Mouse (Mus musculus): Measurements from ENCODE around the gene Ccdc88a.
"Not testable (repeated sequence)": the region's sequence is repeated elsewhere in the genome, so short reads cannot be mapped to it uniquely, and the experiment has no call there.

The Ccdc88a gene

GRCm38 (mm10) chr11:29474676-29475075, 101.2 kb downstream of the Ccdc88a start:
- no peak for DNase-seq

GRCm38 (mm10) chr11:29493135-29493534, 119.7 kb downstream of the Ccdc88a start:
- no peak for DNase-seq

- no peak for DNase-seq
Measured at GRCm38 (mm10) chr11:29496962-29497361, 123.5 kb downstream of the Ccdc88a start.

GRCm38 (mm10) chr11:29503948-29504893, 130.8 kb downstream of the Ccdc88a start:
- DNase-seq, result no peak

GRCm38 (mm10) chr11:29504899-29505625, 131.6 kb downstream of the Ccdc88a start:
- DNase-seq, result no peak

GRCm38 (mm10) chr11:29509421-29509820, 136.0 kb downstream of the Ccdc88a start:
- no peak for DNase-seq

- no peak for DNase-seq
Measured at GRCm38 (mm10) chr11:29512818-29513535, 139.5 kb downstream of the Ccdc88a start.

- no peak for DNase-seq
Measured at GRCm38 (mm10) chr11:29514325-29514681, 140.8 kb downstream of the Ccdc88a start.

- DNase-seq, result peak; percentile 88
Measured at GRCm38 (mm10) chr11:29514682-29515412, 141.4 kb downstream of the Ccdc88a start, which contains the start of gene Prorsd1. TSS of gene Prorsd1 (minus strand) at chr11:29515033.

- DNase-seq, result peak; percentile 81
Measured at GRCm38 (mm10) chr11:29525988-29526794, 152.7 kb downstream of the Ccdc88a start, which contains the start of gene Mtif2. TSS of gene Mtif2 (plus strand) at chr11:29526408.

GRCm38 (mm10) chr11:29538201-29538600, 164.7 kb downstream of the Ccdc88a start:
- DNase-seq, result no peak

GRCm38 (mm10) chr11:29544225-29544945, 170.9 kb downstream of the Ccdc88a start:
- DNase-seq, result no peak

GRCm38 (mm10) chr11:29545150-29545752, 171.8 kb downstream of the Ccdc88a start:
- not testable (repeated sequence) for DNase-seq

GRCm38 (mm10) chr11:29546297-29546696, 172.8 kb downstream of the Ccdc88a start:
- DNase-seq, result not testable (repeated sequence)

GRCm38 (mm10) chr11:29546762-29547161, 173.3 kb downstream of the Ccdc88a start:
- no peak for DNase-seq

GRCm38 (mm10) chr11:29547249-29547751, 173.8 kb downstream of the Ccdc88a start:
- DNase-seq, result no peak

- DNase-seq, result peak; percentile 92
Measured at GRCm38 (mm10) chr11:29547752-29548503, 174.5 kb downstream of the Ccdc88a start, which contains the start of the genes Clhc1 and Rps27a. TSS of gene Clhc1 (plus strand) at chr11:29547950. TSS of gene Rps27a (minus strand) at chr11:29548109.

- peak; percentile 28 for DNase-seq
Measured at GRCm38 (mm10) chr11:29548504-29549424, 175.3 kb downstream of the Ccdc88a start.

Data from cerebellum, adult 9-11 months (tissue).